ENCODE assay signal across 23 mouse cellular contexts in the genomic region with DNA sequence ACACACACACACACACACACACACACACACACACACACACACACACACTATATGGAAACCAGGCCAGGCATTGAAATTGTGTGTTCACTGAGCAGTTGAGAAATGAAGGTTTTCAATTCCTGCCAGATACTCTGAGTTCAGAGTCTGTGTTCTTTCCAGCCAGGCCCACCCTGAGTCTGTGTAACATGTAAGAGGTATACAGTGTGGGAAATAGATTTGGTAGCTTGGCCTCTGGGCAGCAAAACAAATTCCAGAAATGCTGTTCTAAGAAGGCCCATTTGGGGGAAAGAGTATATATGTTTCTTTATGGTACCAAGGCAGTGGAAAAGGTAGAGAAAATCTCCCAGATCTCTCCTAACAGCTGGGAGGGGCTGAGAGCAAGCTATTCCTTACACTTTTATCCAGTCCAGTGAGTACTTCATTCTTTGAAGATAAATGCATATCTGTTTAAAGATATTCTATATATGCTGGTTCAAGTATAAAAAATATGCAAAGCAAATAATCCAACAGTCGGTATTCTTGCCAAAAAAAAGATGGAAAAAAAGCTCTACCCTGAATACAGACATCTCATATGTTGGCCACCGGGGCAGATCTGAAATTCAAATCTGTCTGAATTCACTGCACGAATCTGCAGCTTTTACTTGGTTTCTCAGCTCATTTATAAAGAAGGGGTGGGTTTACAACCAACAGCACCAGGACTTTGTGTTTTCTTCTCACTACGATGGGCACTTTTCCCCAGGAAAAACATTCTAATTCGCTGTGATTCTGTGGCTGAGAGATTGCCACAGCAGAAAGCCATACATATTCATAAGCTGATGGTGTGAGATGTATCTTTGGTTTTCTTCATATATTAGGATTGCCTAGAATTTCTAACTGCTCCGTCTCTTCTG.
DNase-seq lines count a peak whose midpoint lies in the region; ATAC-seq lines count a peak whose summit lies in the region.
"Had no signal": no experiment of that assay in that cellular context is flagged by ENCODE, and none has a peak within 500 bp of the region (broad histone marks: within the 10 kb centered on the region; RNA-seq: fewer than 3 reads in every experiment).

No protein-coding gene starts in this region.

- peak; percentile 66; the same call in 1 of the 2 replicates for ATAC-seq in forebrain, embryonic 14.5 days
- ATAC-seq in forebrain, embryonic 16.5 days = peak; percentile 93
- ATAC-seq: activated CD4-positive, CD25-positive, alpha-beta regulatory T cell, adult 4 months; intestine, embryonic 15.5 days had no signal

- H3K4me1 ChIP-seq in forebrain, embryonic 14.5 days (ENCODE audit: control insufficient read depth, insufficient read depth, low read length) = no peaks in the 10 kb centered on the region
- no peaks in the 10 kb centered on the region for H3K4me1 ChIP-seq in forebrain, embryonic 10.5 days
- peaks cover 6% of the 10 kb centered on the region for H3K4me1 ChIP-seq in forebrain, embryonic 16.5 days (replicated peaks; ENCODE audit: control insufficient read depth, insufficient read depth, low read length)
- H3K4me1 ChIP-seq: intestine, embryonic 15.5 days; limb, embryonic 12.5 days; midbrain, embryonic 12.5 days; neural tube, embryonic 12.5 days had no signal

- WGBS in forebrain, embryonic 14.5 days = 54% methylated on average over 6 of the region's 6 CpGs
- WGBS in forebrain, embryonic 10.5 days = 89% methylated on average over 6 of the region's 6 CpGs
- WGBS in forebrain, embryonic 16.5 days = 34% methylated on average over 6 of the region's 6 CpGs

- no peak overlapping the region for H3K27ac ChIP-seq in forebrain, embryonic 14.5 days (ENCODE audit: low read depth, low read length)
- H3K27ac ChIP-seq in forebrain, embryonic 10.5 days = no peak overlapping the region
- H3K27ac ChIP-seq in forebrain, embryonic 16.5 days (ENCODE audit: low read length) = peak overlapping the region; percentile 66
- H3K27ac ChIP-seq: heart, embryonic 13.5 days; hindbrain, embryonic 14.5 days; intestine, embryonic 15.5 days; limb, embryonic 12.5 days; liver, embryonic 14.5 days; macrophage; midbrain, embryonic 12.5 days; neural tube, embryonic 12.5 days had no signal

- H3K36me3 ChIP-seq in forebrain, embryonic 14.5 days (ENCODE audit: control insufficient read depth, insufficient read depth, low read length) = no peaks in the 10 kb centered on the region
- H3K36me3 ChIP-seq in forebrain, embryonic 10.5 days (replicated peaks) = no peaks in the 10 kb centered on the region
- H3K36me3 ChIP-seq in forebrain, embryonic 16.5 days (ENCODE audit: control insufficient read depth, insufficient read depth) = no peaks in the 10 kb centered on the region
- H3K36me3 ChIP-seq: G1E; heart, embryonic 13.5 days; intestine, embryonic 15.5 days; limb, embryonic 12.5 days; midbrain, embryonic 12.5 days; neural tube, embryonic 12.5 days had no signal

- no peak overlapping the region for H3K4me2 ChIP-seq in forebrain, embryonic 14.5 days (ENCODE audit: low read length)
- no peak overlapping the region for H3K4me2 ChIP-seq in forebrain, embryonic 16.5 days (ENCODE audit: low read length)
- H3K4me2 ChIP-seq: heart, embryonic 13.5 days; hindbrain, embryonic 14.5 days; intestine, embryonic 15.5 days; limb, embryonic 12.5 days; midbrain, embryonic 12.5 days; neural tube, embryonic 12.5 days had no signal

- no peak overlapping the region for H3K4me3 ChIP-seq in forebrain, embryonic 14.5 days (ENCODE audit: low read depth, low read length)
- H3K4me3 ChIP-seq in forebrain, embryonic 10.5 days = no peak overlapping the region
- H3K4me3 ChIP-seq in forebrain, embryonic 16.5 days (replicated peaks; ENCODE audit: low read length) = no peak overlapping the region
- H3K4me3 ChIP-seq: erythroblast, embryonic 14.5 days; heart, embryonic 13.5 days; intestine, embryonic 15.5 days; limb, embryonic 12.5 days; midbrain, embryonic 12.5 days; neural tube, embryonic 12.5 days had no signal

- intact Hi-C loops in left cerebral cortex, postnatal 14 days (cut with DNase I) = no loop called here
- intact Hi-C loops in left cerebral cortex, postnatal 4 days (cut with DNase I) = no loop called here

- DNase-seq in forebrain, embryonic 14.5 days (ENCODE audit: low spot score) = peak; percentile 58
- no peak for DNase-seq in forebrain, embryonic 10.5 days (ENCODE audit: extremely low spot score, low spot score)
- peak; percentile 14 to 52 for DNase-seq in left cerebral cortex, postnatal 14 days (ENCODE audit: low spot score in 2 of 2)
- no peak for DNase-seq in left cerebral cortex, postnatal 4 days
- DNase-seq in brain, adult 2 months (ENCODE audit: low read depth, low spot score) = peak; percentile 43
- DNase-seq in cerebellum, adult 11-12 months = no peak
- DNase-seq: adrenal gland, postnatal 14 days; cerebellum, adult 2 months; cerebellum, postnatal 36 days; spleen, adult 18-20 months; thymus, postnatal 36 days had no signal

- no peak overlapping the region for H3K9ac ChIP-seq in forebrain, embryonic 14.5 days (ENCODE audit: low read length)
- H3K9ac ChIP-seq in forebrain, embryonic 16.5 days (replicated peaks; ENCODE audit: low read depth, low read length) = no peak overlapping the region
- H3K9ac ChIP-seq: heart, embryonic 13.5 days; hindbrain, embryonic 14.5 days; intestine, embryonic 15.5 days; limb, embryonic 12.5 days; liver, embryonic 14.5 days; midbrain, embryonic 12.5 days; neural tube, embryonic 12.5 days had no signal

- no peaks in the 10 kb centered on the region for H3K27me3 ChIP-seq in forebrain, embryonic 14.5 days (replicated peaks; ENCODE audit: control insufficient read depth, insufficient read depth, low read length)
- H3K27me3 ChIP-seq in forebrain, embryonic 10.5 days (ENCODE audit: poor library complexity, severe bottlenecking) = no peaks in the 10 kb centered on the region
- H3K27me3 ChIP-seq in forebrain, embryonic 16.5 days (replicated peaks; ENCODE audit: control insufficient read depth, insufficient read depth, low read length) = no peaks in the 10 kb centered on the region
- H3K27me3 ChIP-seq: heart, embryonic 13.5 days; intestine, embryonic 15.5 days; limb, embryonic 12.5 days; midbrain, embryonic 12.5 days; neural tube, embryonic 12.5 days had no signal

- no peaks in the 10 kb centered on the region for H3K9me3 ChIP-seq in forebrain, embryonic 14.5 days (replicated peaks; ENCODE audit: control insufficient read depth, low read length)
- no peaks in the 10 kb centered on the region for H3K9me3 ChIP-seq in forebrain, embryonic 10.5 days
- H3K9me3 ChIP-seq in forebrain, embryonic 16.5 days (ENCODE audit: control insufficient read depth, low read length) = no peaks in the 10 kb centered on the region
- H3K9me3 ChIP-seq: G1E; heart, embryonic 13.5 days; intestine, embryonic 15.5 days; limb, embryonic 12.5 days; midbrain, embryonic 12.5 days; neural tube, embryonic 12.5 days had no signal

Comparison
In these comparisons a context has a peak if more than half of its experiments do, and no peak if none do; other contexts are left out.
1. DNase-seq: peak in forebrain, embryonic 14.5 days (single experiment), left cerebral cortex, postnatal 14 days (2 of 2) and brain, adult 2 months (single experiment); none in forebrain, embryonic 10.5 days (single experiment), left cerebral cortex, postnatal 4 days (single experiment) and cerebellum, adult 11-12 months (single experiment).